Mouse (Mus musculus): Measurements from ENCODE around the gene Nav3. TPM values are rescaled to one million over a fixed set of nuclear protein-coding genes. Genes with fewer than 3 reads are reported as not detected.

The Nav3 gene
- 0.19 and 0.43 TPM in 2 replicates for polyA plus RNA-seq (2012; rRNA removed)

GRCm38 (mm10) chr10:110455838-110456493, at the start of gene Nav3:
Gene Nav3 (minus strand): TSS chr10:110456204.
- no peak for DNase-seq (ENCODE audit: low read depth, low spot score)
- WGBS: under 1% methylated on average over 35 of the region's 50 CpGs

GRCm38 (mm10) chr10:110485306-110485705, 29.3 kb upstream of the Nav3 start:
- WGBS: 71% methylated on average over 5 of the region's 5 CpGs
- no peak for DNase-seq (ENCODE audit: low read depth, low spot score)

- no peak for DNase-seq (ENCODE audit: low read depth, low spot score)
- 37% methylated on average over 8 of the region's 8 CpGs for whole genome bisulfite sequencing
Measured at GRCm38 (mm10) chr10:110484822-110485221, 28.8 kb upstream of the Nav3 start.

DNA sequence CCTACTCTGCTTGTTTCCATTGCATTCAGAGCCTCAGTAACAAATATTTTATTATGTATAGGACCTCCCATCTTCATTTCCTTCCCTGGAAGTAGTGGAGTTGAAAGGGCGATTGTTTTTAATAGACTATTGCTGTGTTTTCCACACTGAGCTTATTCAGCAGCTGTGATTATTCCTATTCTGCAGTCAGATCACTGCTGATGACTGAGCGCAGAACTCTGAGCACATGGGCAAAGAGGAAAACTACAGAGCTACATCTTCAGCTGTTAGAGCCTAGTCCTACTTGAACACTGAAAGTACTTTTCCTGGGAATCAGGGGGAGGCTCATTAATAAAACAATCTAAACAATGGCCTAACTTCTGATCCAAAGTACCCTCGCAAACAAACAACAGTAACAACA, 23.2 kb upstream of the Nav3 start:
- DNase-seq (ENCODE audit: low read depth, low spot score): no peak
- WGBS: 86% methylated on average over 3 of the region's 3 CpGs

- WGBS: 70% methylated on average over 11 of the region's 11 CpGs
- no peak for DNase-seq (ENCODE audit: low read depth, low spot score)
Measured at GRCm38 (mm10) chr10:110477689-110478314, 21.8 kb upstream of the Nav3 start.

DNA sequence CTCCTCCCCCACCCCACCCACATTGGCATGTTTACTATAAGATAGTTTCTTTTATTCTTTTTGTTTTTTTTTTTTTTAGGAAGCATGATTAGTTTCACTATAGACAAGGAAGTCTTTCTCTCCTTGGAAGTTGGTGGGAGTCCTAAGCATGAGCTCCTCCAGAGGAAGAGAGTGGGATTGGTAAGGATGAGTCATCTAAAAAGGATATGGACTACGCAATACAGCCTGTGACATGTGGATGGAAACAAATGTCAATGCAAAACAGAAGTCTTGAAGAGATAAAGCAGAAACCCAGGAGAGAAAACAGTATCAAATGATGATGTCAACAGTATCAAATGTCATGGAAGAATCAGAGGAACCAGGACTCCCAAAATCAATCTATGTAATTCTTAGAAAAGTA, 18.1 kb upstream of the Nav3 start:
- 71% methylated on average over 1 of the region's 1 CpGs for WGBS
- DNase-seq (ENCODE audit: low read depth, low spot score): no peak

GRCm38 (mm10) chr10:110469445-110469844, 13.4 kb upstream of the Nav3 start:
- WGBS: 71% methylated on average over 4 of the region's 4 CpGs
- DNase-seq (ENCODE audit: low read depth, low spot score): no peak

- 2% methylated on average over 43 of the region's 45 CpGs for WGBS
- DNase-seq (ENCODE audit: low read depth, low spot score): no peak
Measured at GRCm38 (mm10) chr10:110455063-110455837, 754 bp downstream of the Nav3 start.

- no peak for DNase-seq (ENCODE audit: low read depth, low spot score)
- WGBS: 66% methylated on average over 5 of the region's 5 CpGs
Measured at GRCm38 (mm10) chr10:110453566-110453965, 2.4 kb downstream of the Nav3 start.

- no peak for DNase-seq (ENCODE audit: low read depth, low spot score)
- 81% methylated on average over 2 of the region's 2 CpGs for WGBS
Measured at GRCm38 (mm10) chr10:110440396-110440795, 15.6 kb downstream of the Nav3 start.

GRCm38 (mm10) chr10:110431078-110431477, 24.9 kb downstream of the Nav3 start:
- WGBS: 83% methylated on average over 3 of the region's 3 CpGs
- no peak for DNase-seq (ENCODE audit: low read depth, low spot score)

GRCm38 (mm10) chr10:110429578-110429977, 26.4 kb downstream of the Nav3 start:
- WGBS: 74% methylated on average over 6 of the region's 6 CpGs

GRCm38 (mm10) chr10:110429052-110429451, 27.0 kb downstream of the Nav3 start:
- WGBS: 76% methylated on average over 2 of the region's 2 CpGs

More at GRCm38 (mm10) chr10:110429578-110429977, 26.4 kb downstream of the Nav3 start:
- no peak for DNase-seq (ENCODE audit: low read depth, low spot score)

DNA sequence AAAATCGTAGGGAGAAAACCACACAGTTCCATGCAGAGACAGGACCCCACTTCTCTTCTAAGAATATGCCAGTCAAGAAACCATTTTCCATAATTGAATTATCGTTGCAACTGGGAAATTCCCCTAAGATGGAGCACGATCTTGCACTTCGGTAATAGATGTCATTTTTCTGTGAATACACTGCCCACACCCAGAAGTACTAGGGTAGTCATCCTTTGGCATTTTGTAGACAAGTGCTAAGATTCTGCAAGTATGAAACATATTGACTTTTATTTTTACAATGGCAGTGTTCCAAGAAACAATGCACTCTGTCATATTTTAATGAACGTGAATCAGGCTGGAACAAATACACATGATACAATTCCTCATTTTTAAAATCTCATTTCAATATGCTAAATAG, 34.5 kb downstream of the Nav3 start:
- WGBS: 84% methylated on average over 5 of the region's 5 CpGs
- no peak for DNase-seq (ENCODE audit: low read depth, low spot score)

More at GRCm38 (mm10) chr10:110429052-110429451, 27.0 kb downstream of the Nav3 start:
- DNase-seq (ENCODE audit: low read depth, low spot score): no peak

DNA sequence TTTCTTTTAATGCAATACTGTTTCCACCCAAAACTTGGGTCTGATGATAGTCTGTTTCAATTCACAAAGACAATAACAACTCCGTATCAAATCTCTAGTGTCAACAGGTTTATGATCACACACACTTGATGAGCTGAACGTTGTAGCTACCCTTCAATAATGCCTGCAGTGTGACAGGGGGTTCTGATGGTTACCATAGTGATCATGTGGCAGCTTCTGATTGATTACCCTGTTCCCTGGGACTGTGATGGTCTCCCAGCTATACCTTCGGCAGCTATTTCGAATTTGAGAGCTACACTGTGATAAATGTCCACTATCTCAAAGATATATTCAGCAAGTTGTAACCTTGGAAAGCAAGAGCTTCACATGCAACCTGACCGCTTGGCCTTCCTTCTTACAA, 39.0 kb downstream of the Nav3 start:
- DNase-seq (ENCODE audit: low read depth, low spot score): no peak
- WGBS: 69% methylated on average over 5 of the region's 5 CpGs

DNA sequence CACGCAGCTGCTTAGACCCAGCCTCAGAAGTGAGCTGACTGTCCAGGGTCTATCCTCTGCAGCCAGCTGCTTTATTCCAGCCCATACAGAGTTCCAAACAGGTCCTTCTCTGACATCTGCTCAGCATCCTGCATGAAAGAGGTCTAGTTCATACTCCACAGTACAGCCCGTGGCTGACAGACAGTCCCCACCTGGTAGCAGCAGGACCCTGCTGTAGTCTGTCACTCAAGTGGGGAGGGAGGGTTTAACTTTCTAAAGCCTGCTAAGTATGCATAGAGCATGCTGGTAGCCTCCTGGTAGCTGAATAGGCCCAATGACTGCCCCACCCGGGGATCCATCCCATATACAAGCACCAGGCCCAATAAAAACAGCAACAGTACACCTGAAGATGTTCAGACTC, 40.4 kb downstream of the Nav3 start:
- no peak for DNase-seq (ENCODE audit: low read depth, low spot score)
- 43% methylated on average over 3 of the region's 3 CpGs for WGBS

GRCm38 (mm10) chr10:110413281-110413897, 42.6 kb downstream of the Nav3 start:
- WGBS: 71% methylated on average over 11 of the region's 11 CpGs

GRCm38 (mm10) chr10:110402950-110403349, 53.1 kb downstream of the Nav3 start:
- DNase-seq (ENCODE audit: low read depth, low spot score): no peak
- WGBS: 88% methylated on average over 2 of the region's 2 CpGs

More at GRCm38 (mm10) chr10:110413281-110413897, 42.6 kb downstream of the Nav3 start:
- DNase-seq (ENCODE audit: low read depth, low spot score): no peak

- 84% methylated on average over 6 of the region's 6 CpGs for WGBS
- DNase-seq (ENCODE audit: low read depth, low spot score): no peak
Measured at GRCm38 (mm10) chr10:110400642-110401041, 55.4 kb downstream of the Nav3 start.

DNA sequence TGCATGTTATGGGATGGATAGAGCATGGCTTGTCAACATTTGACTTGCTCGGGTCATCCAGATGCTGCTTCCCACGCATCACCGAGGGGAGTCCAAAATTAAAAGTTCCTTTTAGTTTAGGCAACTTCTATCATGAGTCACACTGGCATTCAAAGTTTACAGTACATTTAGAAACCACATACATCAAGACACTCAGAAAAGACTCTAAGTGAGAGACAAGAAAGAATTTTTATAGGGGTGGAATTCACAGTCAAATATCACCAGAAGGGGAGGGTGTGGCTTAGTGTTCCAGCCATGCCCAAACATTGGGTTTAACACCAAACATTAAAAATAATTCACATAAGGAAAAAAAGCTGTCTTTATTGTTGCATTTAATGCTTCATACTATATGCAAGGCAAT, 57.4 kb downstream of the Nav3 start:
- 83% methylated on average over 3 of the region's 3 CpGs for WGBS
- no peak for DNase-seq (ENCODE audit: low read depth, low spot score)

Measured in large intestine, adult 2 months (tissue).